Mouse (Mus musculus): ENCODE measurements at regions not wholly inside any gene's neighbourhood (a gene's known extent, or its start where the extent isn't known, plus 50 kb on each side); places are given as distances from the start of the nearest gene placed in this dataset.
A peak's percentile ranks its signal among the peaks of the same experiment; 100 is the strongest.

DNA sequence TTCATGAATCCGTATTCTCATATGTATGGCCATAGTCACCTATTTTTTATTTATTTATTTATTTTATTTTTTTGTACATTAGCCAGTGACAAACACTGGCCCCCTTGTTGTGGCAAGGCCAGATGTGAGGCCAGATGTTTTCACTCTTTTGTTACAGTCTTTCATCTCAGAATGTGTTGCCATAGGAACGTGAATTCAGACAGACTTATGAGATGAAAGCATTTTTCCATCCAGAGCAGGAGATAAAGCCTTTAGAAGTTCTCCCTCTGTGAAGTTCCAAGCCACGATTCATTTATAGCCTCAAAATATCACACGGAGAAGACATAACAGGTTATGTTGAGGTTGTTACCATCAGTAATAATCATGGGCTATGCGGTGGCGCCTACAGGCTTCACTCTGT is 220.9 kb downstream of the Arpp21 start:
- Histone ChIP-seq H3K4me3 (replicated peaks) (no peak overlapping the region), H3K9ac (replicated peaks) (no peak overlapping the region), H3K4me2 (no peak overlapping the region), H3K27me3 (replicated peaks) (no peaks in the 10 kb centered on the region), H3K36me3 (no peaks in the 10 kb centered on the region), H3K9me3 (replicated peaks) (no peaks in the 10 kb centered on the region), H3K27ac (replicated peaks) (no peak overlapping the region), H3K4me1 (no peaks in the 10 kb centered on the region)
- whole genome bisulfite sequencing = 85% methylated on average over 6 of the region's 6 CpGs
- no peak for ATAC-seq (ENCODE audit: low FRiP score)

DNA sequence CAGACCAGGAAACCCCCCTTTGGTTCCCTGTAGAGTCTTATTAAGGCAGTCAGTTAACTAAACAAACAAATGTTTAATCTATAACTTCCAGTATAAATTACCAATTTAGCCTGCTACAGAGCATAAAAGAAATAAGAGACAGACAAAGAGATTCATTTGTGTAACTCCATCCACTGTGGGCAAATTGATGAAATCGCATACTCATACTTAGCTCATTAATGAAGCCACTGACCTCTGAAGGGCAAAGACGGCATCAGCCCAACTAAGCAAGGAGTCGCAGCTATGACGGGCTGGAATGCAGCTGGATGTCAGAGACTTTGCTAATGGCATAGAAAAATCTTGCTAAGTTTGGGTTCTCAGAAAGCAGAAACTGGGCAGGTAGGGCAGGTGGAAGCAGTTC is 241.3 kb downstream of the Arpp21 start:
- Histone ChIP-seq H3K4me1 (no peaks in the 10 kb centered on the region), H3K9me3 (replicated peaks) (no peaks in the 10 kb centered on the region), H3K4me3 (replicated peaks) (no peak overlapping the region), H3K9ac (replicated peaks) (no peak overlapping the region), H3K36me3 (no peaks in the 10 kb centered on the region), H3K27ac (replicated peaks) (no peak overlapping the region), H3K27me3 (replicated peaks) (no peaks in the 10 kb centered on the region), H3K4me2 (no peak overlapping the region)
- no peak for ATAC-seq (ENCODE audit: low FRiP score)
- WGBS = 68% methylated on average over 4 of the region's 4 CpGs

- no peak overlapping the region for H3K9ac ChIP-seq (replicated peaks)
- no peaks in the 10 kb centered on the region for H3K9me3 ChIP-seq (replicated peaks)
- H3K36me3 ChIP-seq = no peaks in the 10 kb centered on the region
- no peaks in the 10 kb centered on the region for H3K4me1 ChIP-seq
- no peak for ATAC-seq (ENCODE audit: low FRiP score)
- no peaks in the 10 kb centered on the region for H3K27me3 ChIP-seq (replicated peaks)
- WGBS = 49% methylated on average over 4 of the region's 4 CpGs
- H3K27ac ChIP-seq (replicated peaks) = no peak overlapping the region
- H3K4me3 ChIP-seq (replicated peaks) = no peak overlapping the region
- H3K4me2 ChIP-seq = no peak overlapping the region
Observed at GRCm38 (mm10) chr9:111993844-111994243, 241.9 kb downstream of the Arpp21 start.

GRCm38 (mm10) chr9:111990060-111990459 is 245.7 kb downstream of the Arpp21 start:
- no peak for ATAC-seq (ENCODE audit: low FRiP score)
- 92% methylated on average over 3 of the region's 3 CpGs for WGBS
- H3K9me3 ChIP-seq (replicated peaks) = no peaks in the 10 kb centered on the region
- H3K27ac ChIP-seq (replicated peaks) = no peak overlapping the region
- no peak overlapping the region for H3K4me3 ChIP-seq (replicated peaks)
- H3K4me1 ChIP-seq = no peaks in the 10 kb centered on the region
- no peaks in the 10 kb centered on the region for H3K36me3 ChIP-seq
- no peak overlapping the region for H3K4me2 ChIP-seq
- no peak overlapping the region for H3K9ac ChIP-seq (replicated peaks)
- no peaks in the 10 kb centered on the region for H3K27me3 ChIP-seq (replicated peaks)

GRCm38 (mm10) chr9:111963405-111964037 is 272.2 kb downstream of the Arpp21 start:
- Histone ChIP-seq H3K9me3 (replicated peaks) (no peaks in the 10 kb centered on the region), H3K36me3 (no peaks in the 10 kb centered on the region), H3K27me3 (replicated peaks) (no peaks in the 10 kb centered on the region), H3K27ac (replicated peaks) (no peak overlapping the region), H3K4me2 (no peak overlapping the region), H3K9ac (replicated peaks) (no peak overlapping the region), H3K4me3 (replicated peaks) (no peak overlapping the region), H3K4me1 (no peaks in the 10 kb centered on the region)
- 18% methylated on average over 5 of the region's 5 CpGs for WGBS
- ATAC-seq (ENCODE audit: low FRiP score) = no peak

DNA sequence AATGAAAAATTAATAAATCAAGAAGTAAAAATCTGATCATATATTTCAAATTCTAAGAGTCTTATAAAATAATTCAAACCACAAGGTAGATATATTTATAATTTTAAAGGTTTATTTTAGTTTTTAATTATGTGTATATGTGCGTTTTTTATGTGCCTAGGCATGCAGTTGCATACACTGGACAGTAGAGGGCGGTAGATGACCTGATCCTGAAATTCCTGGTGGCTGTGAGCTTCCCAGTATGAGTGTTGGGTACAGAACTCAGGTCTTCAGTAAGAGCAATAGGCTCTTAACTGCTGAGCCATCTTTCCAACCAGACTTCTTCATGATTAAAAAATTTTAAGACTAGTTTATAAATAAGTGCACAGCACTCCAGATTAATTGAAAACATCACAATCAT is 267.7 kb upstream of the Stac start:
- Histone ChIP-seq H3K27me3 (replicated peaks) (no peaks in the 10 kb centered on the region), H3K4me3 (replicated peaks) (no peak overlapping the region), H3K9me3 (replicated peaks) (0 out of 2 replicates have a peak, but pooled peaks cover 3% of the 10 kb centered on the region), H3K9ac (replicated peaks) (no peak overlapping the region), H3K4me2 (no peak overlapping the region), H3K4me1 (no peaks in the 10 kb centered on the region), H3K27ac (replicated peaks) (no peak overlapping the region), H3K36me3 (no peaks in the 10 kb centered on the region)
- no peak for ATAC-seq (ENCODE audit: low FRiP score)
- 51% methylated on average over 2 of the region's 2 CpGs for WGBS

- Histone ChIP-seq H3K4me1 (peaks cover 4% of the 10 kb centered on the region; the same call in 1 of the 2 replicates), H3K27ac (replicated peaks) (no peak overlapping the region), H3K27me3 (replicated peaks) (no peaks in the 10 kb centered on the region), H3K4me2 (no peak overlapping the region), H3K9me3 (replicated peaks) (no peaks in the 10 kb centered on the region), H3K9ac (replicated peaks) (no peak overlapping the region), H3K4me3 (replicated peaks) (no peak overlapping the region), H3K36me3 (no peaks in the 10 kb centered on the region)
- ATAC-seq (ENCODE audit: low FRiP score) = no peak
- 48% methylated on average over 8 of the region's 8 CpGs for WGBS
Observed at GRCm38 (mm10) chr9:111939271-111940067, 249.3 kb upstream of the Stac start.

DNA sequence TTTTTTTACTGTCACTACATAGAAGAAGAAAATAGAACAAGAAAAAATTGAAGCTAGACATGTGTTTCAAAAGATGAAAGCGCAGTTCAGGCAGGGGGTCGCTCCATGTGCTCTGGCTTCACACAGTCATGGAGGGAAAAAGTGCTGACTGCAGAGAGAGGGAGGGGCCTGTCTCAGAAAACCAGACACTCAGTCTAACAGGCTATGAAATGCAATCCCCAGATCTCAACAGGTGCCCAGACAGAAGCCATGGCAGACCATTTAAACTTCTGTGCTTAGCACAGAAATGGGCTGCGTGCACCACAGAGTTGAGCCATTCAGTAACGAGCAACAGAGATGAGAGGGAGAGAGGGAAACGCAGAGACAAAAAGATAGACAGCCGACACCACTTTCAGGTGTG is 242.3 kb upstream of the Stac start:
- no peaks in the 10 kb centered on the region for H3K9me3 ChIP-seq (replicated peaks)
- 89% methylated on average over 6 of the region's 6 CpGs for WGBS
- no peak for ATAC-seq (ENCODE audit: low FRiP score)
- H3K4me1 ChIP-seq = no peaks in the 10 kb centered on the region
- H3K27me3 ChIP-seq (replicated peaks) = no peaks in the 10 kb centered on the region
- no peak overlapping the region for H3K4me2 ChIP-seq
- no peak overlapping the region for H3K9ac ChIP-seq (replicated peaks)
- H3K27ac ChIP-seq (replicated peaks) = no peak overlapping the region
- H3K4me3 ChIP-seq (replicated peaks) = no peak overlapping the region
- H3K36me3 ChIP-seq = no peaks in the 10 kb centered on the region

GRCm38 (mm10) chr9:111918275-111918940 is 228.3 kb upstream of the Stac start:
- Histone ChIP-seq H3K27me3 (replicated peaks) (no peaks in the 10 kb centered on the region), H3K4me1 (peaks cover 7% of the 10 kb centered on the region), H3K4me3 (replicated peaks) (no peak overlapping the region), H3K4me2 (no peak overlapping the region), H3K9ac (replicated peaks) (no peak overlapping the region), H3K36me3 (no peaks in the 10 kb centered on the region), H3K9me3 (replicated peaks) (no peaks in the 10 kb centered on the region), H3K27ac (replicated peaks) (no peak overlapping the region)
- peak; percentile 82 for ATAC-seq (ENCODE audit: low FRiP score)
- 22% methylated on average over 16 of the region's 16 CpGs for WGBS

DNA sequence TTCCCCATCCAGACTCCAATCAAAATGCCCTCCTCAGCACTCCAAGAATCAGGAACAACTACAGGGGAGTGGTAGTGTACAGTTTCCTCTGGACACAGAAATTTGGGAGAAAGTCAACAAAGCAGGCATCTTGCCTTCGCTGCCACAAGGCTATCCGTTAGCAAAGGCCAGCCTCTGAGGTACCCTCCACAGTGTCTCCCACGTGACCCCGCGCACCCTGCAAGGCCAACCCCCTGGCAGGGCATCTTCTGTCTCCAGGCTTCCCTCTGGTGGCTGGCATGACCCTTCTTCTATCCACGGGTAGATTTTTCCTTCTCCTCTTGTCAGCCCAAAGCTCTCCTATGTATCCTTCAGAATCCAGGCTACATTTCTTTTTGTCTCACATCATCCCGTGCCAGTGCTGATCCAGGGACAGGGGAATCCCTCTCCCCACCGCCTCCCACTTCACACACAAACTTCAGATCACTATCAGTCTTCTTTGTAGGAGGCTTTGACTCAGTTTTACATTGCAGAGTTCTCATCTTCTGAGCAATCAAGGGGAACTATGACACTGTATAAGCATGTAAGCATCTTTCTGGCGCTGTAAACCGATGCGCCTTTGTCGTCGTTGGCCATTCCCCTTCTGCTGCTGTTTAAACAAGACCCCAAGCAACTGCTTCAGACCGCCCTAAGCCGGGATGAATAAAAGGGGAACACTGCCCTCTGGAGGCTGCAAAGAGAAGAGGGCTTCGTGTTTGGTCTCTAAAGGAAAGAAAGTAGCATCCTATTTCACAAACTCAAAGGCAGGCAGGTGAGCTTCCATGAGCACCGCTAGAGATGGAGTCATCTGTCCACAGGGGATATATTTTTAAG is 226.8 kb upstream of the Stac start:
- H3K9me3 ChIP-seq (replicated peaks) = no peaks in the 10 kb centered on the region
- H3K4me2 ChIP-seq = peak overlapping the region; percentile 38
- ATAC-seq (ENCODE audit: low FRiP score) = peak; percentile 83
- H3K36me3 ChIP-seq = no peaks in the 10 kb centered on the region
- no peaks in the 10 kb centered on the region for H3K27me3 ChIP-seq (replicated peaks)
- 0 out of 2 replicates have a peak overlapping the region, but pooled peaks have one; percentile 23 for H3K27ac ChIP-seq (replicated peaks)
- peaks cover 7% of the 10 kb centered on the region for H3K4me1 ChIP-seq
- 36% methylated on average over 17 of the region's 17 CpGs for WGBS
- no peak overlapping the region; the same call in 1 of the 2 replicates for H3K9ac ChIP-seq (replicated peaks)
- no peak overlapping the region for H3K4me3 ChIP-seq (replicated peaks)

DNA sequence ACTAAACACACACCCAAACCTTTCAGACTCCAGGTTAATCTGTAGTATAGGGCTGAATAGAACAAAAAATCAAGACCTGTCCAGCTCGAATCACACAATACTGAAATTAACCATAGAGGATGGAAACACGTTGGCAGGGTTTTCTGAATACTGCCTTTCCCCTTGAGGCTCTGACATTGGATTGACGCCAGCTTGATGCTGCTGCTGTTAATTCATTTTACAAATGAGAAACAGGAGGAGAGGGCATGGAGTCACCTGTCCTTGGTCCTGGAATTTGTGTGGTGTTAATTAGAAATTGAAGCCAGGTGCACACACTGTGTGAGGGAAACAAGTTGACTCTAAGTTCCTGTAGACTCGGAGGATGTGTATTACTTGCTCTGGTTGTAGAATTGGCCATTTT is 218.7 kb upstream of the Stac start:
- WGBS = 63% methylated on average over 4 of the region's 4 CpGs
- no peak for ATAC-seq (ENCODE audit: low FRiP score)
- Histone ChIP-seq H3K9ac (replicated peaks) (no peak overlapping the region), H3K4me1 (no peaks in the 10 kb centered on the region), H3K27me3 (replicated peaks) (no peaks in the 10 kb centered on the region), H3K36me3 (no peaks in the 10 kb centered on the region), H3K9me3 (replicated peaks) (no peaks in the 10 kb centered on the region), H3K27ac (replicated peaks) (no peak overlapping the region), H3K4me2 (no peak overlapping the region), H3K4me3 (replicated peaks) (no peak overlapping the region)
